8 mouse cellular contexts compared by ENCODE assay signal in the genomic region with DNA sequence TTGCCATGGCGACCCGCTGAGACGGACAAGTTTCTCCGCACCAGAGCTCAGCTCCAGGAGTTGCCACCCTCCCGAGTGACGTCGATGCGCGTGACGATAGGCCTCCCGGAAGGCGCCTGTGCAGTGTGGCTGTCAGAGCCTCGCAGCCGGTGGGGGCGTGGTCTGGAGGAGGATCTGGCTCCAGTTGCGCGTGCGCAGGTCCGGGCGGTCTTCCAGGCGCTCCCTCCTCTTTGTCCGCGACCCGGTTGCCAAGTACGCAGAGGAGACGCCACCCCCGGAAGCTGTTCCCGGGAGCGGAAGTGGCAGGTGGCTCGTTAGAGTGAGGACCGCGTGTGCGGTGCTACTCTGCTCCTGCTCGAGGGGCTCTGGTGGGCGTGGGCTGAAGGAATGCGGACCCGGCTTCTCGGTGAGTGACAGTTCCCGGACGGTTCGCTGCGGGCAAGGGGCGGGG. TPM values are rescaled to one million over a fixed set of nuclear protein-coding genes. Genes with fewer than 3 reads are reported as not detected.
A peak's percentile ranks its signal among the peaks of the same experiment; 100 is the strongest.
DNase-seq lines count a peak whose midpoint lies in the region; ATAC-seq and TF ChIP-seq lines count a peak whose summit lies in the region.

No protein-coding gene starts in this region.

- H3K9me3 ChIP-seq in forebrain, embryonic 10.5 days: no peaks in the 10 kb centered on the region
- H3K9me3 ChIP-seq in heart, embryonic 15.5 days (replicated peaks): no peaks in the 10 kb centered on the region
- H3K9me3 ChIP-seq in liver, embryonic 14.5 days (ENCODE audit: control insufficient read depth, low read length): no peaks in the 10 kb centered on the region; the same call in 1 of the 2 replicates
- no peaks in the 10 kb centered on the region for H3K9me3 ChIP-seq in neural tube, embryonic 11.5 days (ENCODE audit: control insufficient read depth, low read length)
- no peaks in the 10 kb centered on the region for H3K9me3 ChIP-seq in stomach, postnatal 0 days (ENCODE audit: control insufficient read depth, low read length)

- H3K4me3 ChIP-seq in forebrain, embryonic 10.5 days: peak overlapping the region; percentile 66
- H3K4me3 ChIP-seq in heart, embryonic 15.5 days: peak overlapping the region; percentile 62
- H3K4me3 ChIP-seq in liver, embryonic 14.5 days (ENCODE audit: insufficient read depth in 1 of 2, low read depth in 2 of 2, low read length in 2 of 2): peak overlapping the region; percentile 60 to 77
- peak overlapping the region; percentile 44 for H3K4me3 ChIP-seq in neural tube, embryonic 11.5 days (ENCODE audit: low read depth, low read length)
- H3K4me3 ChIP-seq in stomach, postnatal 0 days (ENCODE audit: low read depth, low read length): peak overlapping the region; percentile 57

- peak; percentile 96 for DNase-seq in CD8-positive naive resting alpha-beta T cell, adult 2 months (ENCODE audit: low read depth in 2 of 2, low spot score in 2 of 2)
- peak; percentile 95 for DNase-seq in c-Kit-positive CD71-negative TER-119-negative erythroid progenitor cells, embryonic 14.5 days (ENCODE audit: low read depth)
- peak; percentile 100 for DNase-seq in forebrain, embryonic 10.5 days (ENCODE audit: extremely low spot score, low spot score)
- peak; percentile 100 for DNase-seq in kidney, postnatal 25 days
- DNase-seq in liver, embryonic 14.5 days (ENCODE audit: low read depth in 3 of 3, low spot score in 3 of 3): peak; percentile 88 to 92 (median 89)
- DNase-seq in neural tube, embryonic 11.5 days (ENCODE audit: low spot score): peak; percentile 100
- DNase-seq in stomach, postnatal 0 days (ENCODE audit: low spot score): peak; percentile 100

- peak overlapping the region; percentile 32 for H3K9ac ChIP-seq in heart, embryonic 15.5 days
- peak overlapping the region; percentile 32; the same call in 1 of the 2 replicates for H3K9ac ChIP-seq in liver, embryonic 14.5 days (replicated peaks)
- H3K9ac ChIP-seq in neural tube, embryonic 11.5 days (ENCODE audit: low read length): peak overlapping the region; percentile 49
- H3K9ac ChIP-seq in stomach, postnatal 0 days (ENCODE audit: low read length): peak overlapping the region; percentile 56

- peaks cover 27% of the 10 kb centered on the region for H3K36me3 ChIP-seq in forebrain, embryonic 10.5 days (replicated peaks)
- peaks cover 18% of the 10 kb centered on the region for H3K36me3 ChIP-seq in heart, embryonic 15.5 days
- H3K36me3 ChIP-seq in liver, embryonic 14.5 days (replicated peaks; ENCODE audit: control insufficient read depth, insufficient read depth, low read depth): peaks cover 12% of the 10 kb centered on the region
- peaks cover 10% of the 10 kb centered on the region for H3K36me3 ChIP-seq in neural tube, embryonic 11.5 days (ENCODE audit: control insufficient read depth, insufficient read depth, low read length)
- peaks cover 10% of the 10 kb centered on the region for H3K36me3 ChIP-seq in stomach, postnatal 0 days (ENCODE audit: control insufficient read depth, insufficient read depth, low read length)

- TF ChIP-seq CTCF in liver, embryonic 14.5 days (IDR thresholded peaks at IDR 0.05; ENCODE audit: low read depth): no peak
- TF ChIP-seq CTCF in stomach, postnatal 0 days (IDR thresholded peaks at IDR 0.05; ENCODE audit: low read depth): no peak

- no peaks in the 10 kb centered on the region for H3K27me3 ChIP-seq in forebrain, embryonic 10.5 days (ENCODE audit: poor library complexity, severe bottlenecking)
- 0 out of 2 replicates have a peak, but pooled peaks cover 2% of the 10 kb centered on the region for H3K27me3 ChIP-seq in heart, embryonic 15.5 days
- H3K27me3 ChIP-seq in liver, embryonic 14.5 days (ENCODE audit: control insufficient read depth, insufficient read depth, low read length): no peaks in the 10 kb centered on the region
- no peaks in the 10 kb centered on the region for H3K27me3 ChIP-seq in neural tube, embryonic 11.5 days (ENCODE audit: control insufficient read depth, insufficient read depth, low read length)
- no peaks in the 10 kb centered on the region for H3K27me3 ChIP-seq in stomach, postnatal 0 days (ENCODE audit: control insufficient read depth, insufficient read depth, low read length)

- H3K4me2 ChIP-seq in heart, embryonic 15.5 days: peak overlapping the region; percentile 75
- H3K4me2 ChIP-seq in liver, embryonic 14.5 days (ENCODE audit: low read depth): peak overlapping the region; percentile 54
- H3K4me2 ChIP-seq in neural tube, embryonic 11.5 days (ENCODE audit: low read depth): peak overlapping the region; percentile 64
- H3K4me2 ChIP-seq in stomach, postnatal 0 days (replicated peaks; ENCODE audit: low read depth): peak overlapping the region; percentile 74

- TF ChIP-seq EP300 in liver, embryonic 14.5 days (IDR thresholded peaks at IDR 0.05; ENCODE audit: low read depth): no peak
- TF ChIP-seq EP300 in stomach, postnatal 0 days (optimal IDR thresholded peaks at IDR 0.05): no peak

- H3K27ac ChIP-seq in forebrain, embryonic 10.5 days: peak overlapping the region; percentile 79
- H3K27ac ChIP-seq in heart, embryonic 15.5 days: 0 out of 2 replicates have a peak overlapping the region, but pooled peaks have one; percentile 4
- no peak overlapping the region for H3K27ac ChIP-seq in liver, embryonic 14.5 days
- no peak overlapping the region for H3K27ac ChIP-seq in neural tube, embryonic 11.5 days (ENCODE audit: low read depth, low read length)
- H3K27ac ChIP-seq in stomach, postnatal 0 days (replicated peaks): 0 out of 2 replicates have a peak overlapping the region, but pooled peaks have one; percentile 18

- H3K4me1 ChIP-seq in forebrain, embryonic 10.5 days: peaks cover 22% of the 10 kb centered on the region
- peaks cover 12% of the 10 kb centered on the region for H3K4me1 ChIP-seq in heart, embryonic 15.5 days (replicated peaks)
- peaks cover 3 to 8% of the 10 kb centered on the region in 2 experiments; a peak in 2 of 4 replicates for H3K4me1 ChIP-seq in liver, embryonic 14.5 days (replicated peaks; ENCODE audit: control insufficient read depth in 2 of 2, insufficient read depth in 2 of 2, low read length in 1 of 2)
- peaks cover 8% of the 10 kb centered on the region for H3K4me1 ChIP-seq in neural tube, embryonic 11.5 days (ENCODE audit: control insufficient read depth, insufficient read depth, low read length)
- H3K4me1 ChIP-seq in stomach, postnatal 0 days (replicated peaks; ENCODE audit: control insufficient read depth, insufficient read depth): peaks cover 4% of the 10 kb centered on the region; the same call in 1 of the 2 replicates

- peak; percentile 100 for ATAC-seq in heart, embryonic 15.5 days (replicated peaks; ENCODE audit: insufficient number of reproducible peaks, insufficient read depth, low FRiP score, low read depth)
- peak; percentile 98 for ATAC-seq in liver, embryonic 14.5 days (ENCODE audit: insufficient read depth)
- peak; percentile 99 for ATAC-seq in neural tube, embryonic 11.5 days (ENCODE audit: insufficient read depth, low FRiP score, low TSS enrichment)
- ATAC-seq in stomach, postnatal 0 days (ENCODE audit: low FRiP score, low TSS enrichment): peak; percentile 100

- WGBS in forebrain, embryonic 10.5 days: under 1% methylated on average over 43 of the region's 43 CpGs
- WGBS in heart, embryonic 15.5 days: under 1% methylated on average over 42 of the region's 43 CpGs
- under 1% methylated on average over 43 of the region's 43 CpGs for WGBS in liver, embryonic 14.5 days (ENCODE audit: insufficient replicate concordance)
- under 1% methylated on average over 43 of the region's 43 CpGs for WGBS in neural tube, embryonic 11.5 days
- 0% methylated on average over 42 of the region's 43 CpGs for WGBS in stomach, postnatal 0 days

RNA-seq across cellular contexts. Expression of a gene that starts 2.2 kb away (rescaled TPM):
- polyA plus RNA-seq in forebrain, embryonic 10.5 days (2016; fragmentation: Nextera tagmentation; extraction: Ambion mirVana): 11.2 and 11.9 TPM in 2 replicates
- polyA plus RNA-seq in heart, embryonic 15.5 days (2015; fragmentation: Nextera tagmentation; extraction: Ambion mirVana): 4.8 and 5.3 TPM in 2 replicates
- polyA plus RNA-seq in liver, embryonic 14.5 days (2012; rRNA removed): 1.8 and 2.5 TPM in 2 replicates
- 3.1 and 4.0 TPM in 2 replicates for polyA plus RNA-seq in liver, embryonic 14.5 days (2014; fragmentation: Nextera tagmentation; extraction: Ambion mirVana)
- 10.7 and 10.8 TPM in 2 replicates for polyA plus RNA-seq in neural tube, embryonic 11.5 days (2014; fragmentation: Nextera tagmentation; extraction: Ambion mirVana)
- polyA plus RNA-seq in stomach, postnatal 0 days (2015; fragmentation: Nextera tagmentation; extraction: Ambion mirVana): 3.9 and 4.6 TPM in 2 replicates

RNA-seq across cellular contexts. Expression of a gene that starts 49.1 kb away (rescaled TPM):
- polyA plus RNA-seq in forebrain, embryonic 10.5 days (2016; fragmentation: Nextera tagmentation; extraction: Ambion mirVana): 0.09 and 0.11 TPM in 2 replicates
- polyA plus RNA-seq in heart, embryonic 15.5 days (2015; fragmentation: Nextera tagmentation; extraction: Ambion mirVana): 0.04 and 0.15 TPM in 2 replicates
- polyA plus RNA-seq in liver, embryonic 14.5 days (2012; rRNA removed): 0.05 and 0.10 TPM in 2 replicates
- polyA plus RNA-seq in liver, embryonic 14.5 days (2014; fragmentation: Nextera tagmentation; extraction: Ambion mirVana): 0.03 TPM in 2 replicates
- 0.05 and 0.19 TPM in 2 replicates for polyA plus RNA-seq in neural tube, embryonic 11.5 days (2014; fragmentation: Nextera tagmentation; extraction: Ambion mirVana)
- 0.05 TPM in 2 replicates for polyA plus RNA-seq in stomach, postnatal 0 days (2015; fragmentation: Nextera tagmentation; extraction: Ambion mirVana)

RNA-seq across cellular contexts. Expression of a gene that starts 49.7 kb away (rescaled TPM):
- polyA plus RNA-seq in forebrain, embryonic 10.5 days (2016; fragmentation: Nextera tagmentation; extraction: Ambion mirVana): 8.7 and 12.7 TPM in 2 replicates
- polyA plus RNA-seq in heart, embryonic 15.5 days (2015; fragmentation: Nextera tagmentation; extraction: Ambion mirVana): 0.48 and 1.4 TPM in 2 replicates
- polyA plus RNA-seq in liver, embryonic 14.5 days (2012; rRNA removed): not detected in 2 replicates
- polyA plus RNA-seq in liver, embryonic 14.5 days (2014; fragmentation: Nextera tagmentation; extraction: Ambion mirVana): not detected in 2 replicates
- 3.2 and 7.6 TPM in 2 replicates for polyA plus RNA-seq in neural tube, embryonic 11.5 days (2014; fragmentation: Nextera tagmentation; extraction: Ambion mirVana)
- polyA plus RNA-seq in stomach, postnatal 0 days (2015; fragmentation: Nextera tagmentation; extraction: Ambion mirVana): 0.17 and 0.19 TPM in 2 replicates

Comparison
In these comparisons a context has a peak if more than half of its experiments do, and no peak if none do; other contexts are left out.
1. H3K27ac ChIP-seq: peak in forebrain, embryonic 10.5 days (single experiment), heart, embryonic 15.5 days (single experiment) and stomach, postnatal 0 days (single experiment); none in liver, embryonic 14.5 days (single experiment) and neural tube, embryonic 11.5 days (single experiment).
2. Peak in every context shown above with its lines, with median percentiles within 50 percentile points of each other: DNase-seq, H3K4me3 ChIP-seq, ATAC-seq, H3K4me2 ChIP-seq and H3K9ac ChIP-seq.